Mouse (Mus musculus): ENCODE measurements around the gene Capza1. TPM values are rescaled to one million over a fixed set of nuclear protein-coding genes. Genes with fewer than 3 reads are reported as not detected.
A peak's percentile ranks its signal among the peaks of the same experiment; 100 is the strongest.

Capza1 gene
- total RNA-seq, 2 experiments from 2014 or later, result 55.1 to 57.6 TPM

- intact Hi-C loops (cut with DNase I), result no loop called here
- no peak for DNase-seq
Measured at GRCm38 (mm10) chr3:104791017-104791416, 73.3 kb downstream of the Capza1 start.

- peak in 1 of 2 experiments; percentile 48 for DNase-seq
- intact Hi-C loops (cut with DNase I), result no loop called here
Measured at GRCm38 (mm10) chr3:104790401-104790937, 73.8 kb downstream of the Capza1 start.

- peak; percentile 56 to 65 for DNase-seq
- intact Hi-C loops (cut with DNase I), result loop anchor here (1.0 to 10.0 kb wide), 5 partner anchors 27 to 1765 kb away; partner anchors contain the start of genes Capza1, Csde1 and St7l
Measured at GRCm38 (mm10) chr3:104789822-104790221, 74.5 kb downstream of the Capza1 start.

- no peak for DNase-seq
Measured at GRCm38 (mm10) chr3:104789312-104789605, 75.0 kb downstream of the Capza1 start.

GRCm38 (mm10) chr3:104788561-104789311, 75.6 kb downstream of the Capza1 start:
- intact Hi-C loops (cut with DNase I), result loop anchor here (1.0 to 10.0 kb wide), 5 partner anchors 28 to 1764 kb away; partner anchors contain the start of genes Capza1, Csde1 and St7l
- peak; percentile 89 to 90 for DNase-seq

More at GRCm38 (mm10) chr3:104789312-104789605, 75.0 kb downstream of the Capza1 start:
- intact Hi-C loops (cut with DNase I), result loop anchor here (1.0 to 10.0 kb wide), 5 partner anchors 28 to 1764 kb away; partner anchors contain the start of genes Capza1, Csde1 and St7l

- intact Hi-C loops (cut with DNase I), result loop anchor here (2.0 to 10.0 kb wide), 4 partner anchors 29 to 1763 kb away; partner anchors contain the start of gene Csde1
Measured at GRCm38 (mm10) chr3:104788075-104788474, 76.2 kb downstream of the Capza1 start, which contains the start of gene Rhoc. TSS of gene Rhoc (plus strand) at chr3:104788375.

GRCm38 (mm10) chr3:104785284-104785683, 79.0 kb downstream of the Capza1 start:
- DNase-seq, result no peak
- intact Hi-C loops (cut with DNase I), result loop anchor here (5.0 to 10.0 kb wide), 3 partner anchors 182 to 1760 kb away; partner anchors contain the start of gene Csde1

More at GRCm38 (mm10) chr3:104788075-104788474, 76.2 kb downstream of the Capza1 start, which contains the start of gene Rhoc:
- DNase-seq, result no peak

- intact Hi-C loops (cut with DNase I), result loop anchor here (10.0 kb wide), 1 partner anchor 1759 kb away; the partner anchor contains the start of gene Csde1
- DNase-seq, result no peak
Measured at GRCm38 (mm10) chr3:104783971-104784500, 80.3 kb downstream of the Capza1 start.

GRCm38 (mm10) chr3:104782061-104782681, 82.1 kb downstream of the Capza1 start:
- DNase-seq, result peak; percentile 77 to 84
- intact Hi-C loops (cut with DNase I), result loop anchor here (10.0 kb wide), 1 partner anchor 1757 kb away; the partner anchor contains the start of gene Csde1

- intact Hi-C loops (cut with DNase I), result loop anchor here (10.0 kb wide), 1 partner anchor 1757 kb away; the partner anchor contains the start of gene Csde1
Measured at GRCm38 (mm10) chr3:104781471-104781903, 82.8 kb downstream of the Capza1 start, which contains the start of gene Fam19a3. TSS of gene Fam19a3 (minus strand) at chr3:104781840.

GRCm38 (mm10) chr3:104780561-104781420, 83.5 kb downstream of the Capza1 start, which contains the start of gene Ppm1j:
TSS of gene Ppm1j (plus strand) at chr3:104781056.
- intact Hi-C loops (cut with DNase I), result loop anchor here (10.0 kb wide), 1 partner anchor 1756 kb away; the partner anchor contains the start of gene Csde1
- peak; percentile 82 to 88 for DNase-seq

More at GRCm38 (mm10) chr3:104781471-104781903, 82.8 kb downstream of the Capza1 start, which contains the start of gene Fam19a3:
- peak; percentile 67 to 77 for DNase-seq

- intact Hi-C loops (cut with DNase I), result loop anchor here (1.0 to 10.0 kb wide), 2 partner anchors 66 to 1755 kb away; partner anchors contain the start of gene Csde1
Measured at GRCm38 (mm10) chr3:104779949-104780348, 84.4 kb downstream of the Capza1 start.

GRCm38 (mm10) chr3:104777342-104777741, 87.0 kb downstream of the Capza1 start:
- no peak for DNase-seq
- intact Hi-C loops (cut with DNase I), result no loop called here

More at GRCm38 (mm10) chr3:104779949-104780348, 84.4 kb downstream of the Capza1 start:
- DNase-seq, result peak; percentile 75 to 81

GRCm38 (mm10) chr3:104773301-104773700, 91.0 kb downstream of the Capza1 start:
- intact Hi-C loops (cut with DNase I), result loop anchor here (5.0 kb wide), 1 partner anchor 289 kb away; no protein-coding TSS in a partner anchor

More at GRCm38 (mm10) chr3:104773301-104773700, 91.0 kb downstream of the Capza1 start:
- DNase-seq, result no peak

Other genes with a start within 250 kb of the Capza1 start
- 100 to 1,000 TPM; 153 to 157 TPM for gene Slc16a1, start 225.8 kb downstream of the Capza1 start, total RNA-seq (2021)
- gene Ppm1j, start 83.4 kb downstream of the Capza1 start, total RNA-seq (2021), result 10 to 100 TPM; 39.2 to 39.7 TPM
- 1 to 10 TPM; 2.2 to 2.3 TPM for gene Fam19a3, start 82.7 kb downstream of the Capza1 start, total RNA-seq (2021)
- 100 to 1,000 TPM; 139 to 166 TPM for gene Rhoc, start 76.1 kb downstream of the Capza1 start, total RNA-seq (2021)
- gene Mov10, start 45.9 kb downstream of the Capza1 start, total RNA-seq (2021), result 1 to 10 TPM; 7.4 to 7.9 TPM
- gene St7l, start 500 bp downstream of the Capza1 start, total RNA-seq (2021), result 10 to 100 TPM; 25.3 to 25.9 TPM
- 1 to 10 TPM; 2.4 to 2.8 TPM for gene Wnt2b, start 97.4 kb upstream of the Capza1 start, total RNA-seq (2021)
- 10 to 100 TPM; 30.2 to 31.3 TPM for gene Cttnbp2nl, start 188.6 kb upstream of the Capza1 start, total RNA-seq (2021)
- gene 4930564D02Rik, start 202.3 kb upstream of the Capza1 start, total RNA-seq (2021), result not detected

All from heart, postnatal 14 days (tissue).